Mouse (Mus musculus): ENCODE measurements around the gene Prune1. TPM values are rescaled to one million over a fixed set of nuclear protein-coding genes. Genes with fewer than 3 reads are reported as not detected.

Gene Prune1
- polyA plus RNA-seq, 1 experiment from 2014 or later, result 16.5 TPM

- Histone ChIP-seq H3K4me2 (ENCODE audit: low read length) (no peak overlapping the region), H3K36me3 (ENCODE audit: control insufficient read depth, insufficient read depth, low read length) (peaks cover 3% of the 10 kb centered on the region; the same call in 1 of the 2 replicates), H3K9me3 (ENCODE audit: control insufficient read depth, low read length) (no peaks in the 10 kb centered on the region), H3K27me3 (replicated peaks; ENCODE audit: control insufficient read depth, insufficient read depth, low read length) (no peaks in the 10 kb centered on the region), H3K9ac (ENCODE audit: low read length) (no peak overlapping the region), H3K4me3 (ENCODE audit: low read depth, low read length) (no peak overlapping the region), H3K27ac (ENCODE audit: low read depth) (no peak overlapping the region), H3K4me1 (replicated peaks; ENCODE audit: control insufficient read depth, insufficient read depth, low read length) (no peaks in the 10 kb centered on the region)
- 71% methylated on average over 2 of the region's 2 CpGs for WGBS
- ATAC-seq (replicated peaks; ENCODE audit: low FRiP score, low TSS enrichment, low read depth) (no peak), DNase-seq (ENCODE audit: low spot score) (no peak)
Measured at GRCm38 (mm10) chr3:95243086-95243485, 38.8 kb downstream of the Prune1 start.

GRCm38 (mm10) chr3:95241498-95241897 lies 40.4 kb downstream of the Prune1 start, which contains the start of gene Gm128:
TSS of gene Gm128 (minus strand) at chr3:95241598.
- peak within 1 kb of the TSS; percentile 12; the same call in 1 of the 2 replicates for H3K4me2 ChIP-seq (ENCODE audit: low read length)
- no peak within 1 kb of the TSS for H3K4me3 ChIP-seq (ENCODE audit: low read depth, low read length)
- DNase-seq (ENCODE audit: low spot score) (no peak), ATAC-seq (replicated peaks; ENCODE audit: low FRiP score, low TSS enrichment, low read depth) (no peak)
- no peaks in the 10 kb centered on the region for H3K27me3 ChIP-seq (replicated peaks; ENCODE audit: control insufficient read depth, insufficient read depth, low read length)
- 0 out of 2 replicates have a peak within 1 kb of the TSS, but pooled peaks have one; percentile 8 for H3K9ac ChIP-seq (ENCODE audit: low read length)
- no peaks in the 10 kb centered on the region for H3K9me3 ChIP-seq (ENCODE audit: control insufficient read depth, low read length)
- peaks cover 10% of the 10 kb centered on the region for H3K36me3 ChIP-seq (ENCODE audit: control insufficient read depth, insufficient read depth, low read length)
- no peak within 1 kb of the TSS for H3K27ac ChIP-seq (ENCODE audit: low read depth)
- 66% methylated on average over 7 of the region's 7 CpGs for WGBS
- H3K4me1 ChIP-seq (replicated peaks; ENCODE audit: control insufficient read depth, insufficient read depth, low read length), result no peaks in the 10 kb centered on the region

GRCm38 (mm10) chr3:95240900-95241299 lies 41.0 kb downstream of the Prune1 start:
- Histone ChIP-seq H3K9me3 (ENCODE audit: control insufficient read depth, low read length) (no peaks in the 10 kb centered on the region), H3K4me3 (ENCODE audit: low read depth, low read length) (no peak overlapping the region), H3K36me3 (ENCODE audit: control insufficient read depth, insufficient read depth, low read length) (peaks cover 16% of the 10 kb centered on the region), H3K9ac (ENCODE audit: low read length) (0 out of 2 replicates have a peak overlapping the region, but pooled peaks have one; percentile 8), H3K4me1 (replicated peaks; ENCODE audit: control insufficient read depth, insufficient read depth, low read length) (no peaks in the 10 kb centered on the region), H3K27me3 (replicated peaks; ENCODE audit: control insufficient read depth, insufficient read depth, low read length) (no peaks in the 10 kb centered on the region), H3K4me2 (ENCODE audit: low read length) (peak overlapping the region; percentile 12; the same call in 1 of the 2 replicates), H3K27ac (ENCODE audit: low read depth) (no peak overlapping the region)
- ATAC-seq (replicated peaks; ENCODE audit: low FRiP score, low TSS enrichment, low read depth) (no peak; the same call in 1 of the 2 replicates), DNase-seq (ENCODE audit: low spot score) (no peak)
- WGBS, result 34% methylated on average over 17 of the region's 17 CpGs

- Histone ChIP-seq H3K9me3 (ENCODE audit: control insufficient read depth, low read length) (no peaks in the 10 kb centered on the region), H3K4me1 (replicated peaks; ENCODE audit: control insufficient read depth, insufficient read depth, low read length) (no peaks in the 10 kb centered on the region), H3K4me3 (ENCODE audit: low read depth, low read length) (no peak overlapping the region), H3K4me2 (ENCODE audit: low read length) (no peak overlapping the region), H3K36me3 (ENCODE audit: control insufficient read depth, insufficient read depth, low read length) (peaks cover 25% of the 10 kb centered on the region), H3K27ac (ENCODE audit: low read depth) (no peak overlapping the region), H3K27me3 (replicated peaks; ENCODE audit: control insufficient read depth, insufficient read depth, low read length) (no peaks in the 10 kb centered on the region), H3K9ac (ENCODE audit: low read length) (no peak overlapping the region)
- ATAC-seq (replicated peaks; ENCODE audit: low FRiP score, low TSS enrichment, low read depth), result no peak
- 84% methylated on average over 12 of the region's 12 CpGs for WGBS
- DNase-seq (ENCODE audit: low spot score), result no peak
Measured at GRCm38 (mm10) chr3:95239971-95240370, 41.9 kb downstream of the Prune1 start.

- DNase-seq (ENCODE audit: low spot score), result no peak
- no peak overlapping the region for H3K4me3 ChIP-seq (ENCODE audit: low read depth, low read length)
- H3K27ac ChIP-seq (ENCODE audit: low read depth), result no peak overlapping the region
- H3K27me3 ChIP-seq (replicated peaks; ENCODE audit: control insufficient read depth, insufficient read depth, low read length), result no peaks in the 10 kb centered on the region
- H3K36me3 ChIP-seq (ENCODE audit: control insufficient read depth, insufficient read depth, low read length), result peaks cover 35% of the 10 kb centered on the region
- H3K4me2 ChIP-seq (ENCODE audit: low read length), result no peak overlapping the region
- WGBS, result 85% methylated on average over 6 of the region's 6 CpGs
- H3K4me1 ChIP-seq (replicated peaks; ENCODE audit: control insufficient read depth, insufficient read depth, low read length), result no peaks in the 10 kb centered on the region
- ATAC-seq (replicated peaks; ENCODE audit: low FRiP score, low TSS enrichment, low read depth), result no peak
- H3K9me3 ChIP-seq (ENCODE audit: control insufficient read depth, low read length), result no peaks in the 10 kb centered on the region
- H3K9ac ChIP-seq (ENCODE audit: low read length), result no peak overlapping the region
Measured at GRCm38 (mm10) chr3:95239022-95239421, 42.9 kb downstream of the Prune1 start.

GRCm38 (mm10) chr3:95237541-95238099 lies 44.3 kb downstream of the Prune1 start:
- no peak overlapping the region for H3K27ac ChIP-seq (ENCODE audit: low read depth)
- no peak for ATAC-seq (replicated peaks; ENCODE audit: low FRiP score, low TSS enrichment, low read depth)

GRCm38 (mm10) chr3:95235386-95236301 lies 46.2 kb downstream of the Prune1 start:
- Histone ChIP-seq H3K4me3 (ENCODE audit: low read depth, low read length) (no peak overlapping the region), H3K27ac (ENCODE audit: low read depth) (no peak overlapping the region), H3K4me2 (ENCODE audit: low read length) (no peak overlapping the region), H3K9ac (ENCODE audit: low read length) (no peak overlapping the region), H3K27me3 (replicated peaks; ENCODE audit: control insufficient read depth, insufficient read depth, low read length) (no peaks in the 10 kb centered on the region), H3K9me3 (ENCODE audit: control insufficient read depth, low read length) (no peaks in the 10 kb centered on the region), H3K4me1 (replicated peaks; ENCODE audit: control insufficient read depth, insufficient read depth, low read length) (peaks cover 8% of the 10 kb centered on the region), H3K36me3 (ENCODE audit: control insufficient read depth, insufficient read depth, low read length) (peaks cover 63% of the 10 kb centered on the region)
- ATAC-seq (replicated peaks; ENCODE audit: low FRiP score, low TSS enrichment, low read depth) (no peak), DNase-seq (ENCODE audit: low spot score) (no peak)
- 88% methylated on average over 23 of the region's 23 CpGs for WGBS

More at GRCm38 (mm10) chr3:95237541-95238099, 44.3 kb downstream of the Prune1 start:
- Histone ChIP-seq H3K4me1 (replicated peaks; ENCODE audit: control insufficient read depth, insufficient read depth, low read length) (no peaks in the 10 kb centered on the region), H3K9me3 (ENCODE audit: control insufficient read depth, low read length) (no peaks in the 10 kb centered on the region), H3K9ac (ENCODE audit: low read length) (no peak overlapping the region), H3K27me3 (replicated peaks; ENCODE audit: control insufficient read depth, insufficient read depth, low read length) (no peaks in the 10 kb centered on the region), H3K4me3 (ENCODE audit: low read depth, low read length) (no peak overlapping the region), H3K36me3 (ENCODE audit: control insufficient read depth, insufficient read depth, low read length) (peaks cover 49% of the 10 kb centered on the region), H3K4me2 (ENCODE audit: low read length) (no peak overlapping the region)
- WGBS, result 88% methylated on average over 8 of the region's 8 CpGs
- DNase-seq (ENCODE audit: low spot score), result no peak

GRCm38 (mm10) chr3:95233303-95233980 lies 48.4 kb downstream of the Prune1 start:
- no peaks in the 10 kb centered on the region for H3K9me3 ChIP-seq (ENCODE audit: control insufficient read depth, low read length)
- H3K9ac ChIP-seq (ENCODE audit: low read length), result no peak overlapping the region
- DNase-seq (ENCODE audit: low spot score) (no peak), ATAC-seq (replicated peaks; ENCODE audit: low FRiP score, low TSS enrichment, low read depth) (no peak)
- no peak overlapping the region for H3K27ac ChIP-seq (ENCODE audit: low read depth)
- H3K4me2 ChIP-seq (ENCODE audit: low read length), result no peak overlapping the region
- peaks cover 63% of the 10 kb centered on the region for H3K36me3 ChIP-seq (ENCODE audit: control insufficient read depth, insufficient read depth, low read length)
- WGBS, result 88% methylated on average over 16 of the region's 16 CpGs
- H3K27me3 ChIP-seq (replicated peaks; ENCODE audit: control insufficient read depth, insufficient read depth, low read length), result no peaks in the 10 kb centered on the region
- H3K4me3 ChIP-seq (ENCODE audit: low read depth, low read length), result no peak overlapping the region
- H3K4me1 ChIP-seq (replicated peaks; ENCODE audit: control insufficient read depth, insufficient read depth, low read length), result peaks cover 19% of the 10 kb centered on the region

All from intestine, embryonic 14.5 days (tissue).